Mouse (Mus musculus) myocyte (in vitro differentiated cells): ENCODE data around the gene Inca1. TPM values are rescaled to one million over a fixed set of nuclear protein-coding genes. Genes with fewer than 3 reads are reported as not detected.

Experiments
- H3K27me3 ChIP-seq: one replicate; pipeline ENCODE4 v1.6.1; 2011; ENCODE audit not compliant: control insufficient read depth, insufficient read depth, insufficient read length
- H3K36me3 ChIP-seq: one replicate; pipeline ENCODE4 v1.6.1; 2011; ENCODE audit not compliant: control insufficient read depth, insufficient read depth
- H3K4me2 ChIP-seq: one replicate; pipeline ENCODE4 v1.6.1; 2011; ENCODE audit warnings: low read depth, control low read depth
- H3K4me3 ChIP-seq: one replicate; pipeline ENCODE4 v1.5.1; 2011; ENCODE audit warnings: mild to moderate bottlenecking, control low read depth, moderate library complexity
- H3K79me2 ChIP-seq: one replicate; pipeline ENCODE4 v1.6.1; 2011; ENCODE audit not compliant: control insufficient read depth, insufficient read depth
- H3ac ChIP-seq: one replicate; pipeline ENCODE4 v1.6.1; 2011; ENCODE audit not compliant: control insufficient read depth, insufficient read length
- CEBPB ChIP-seq: IDR thresholded peaks from 2 replicates; pipeline ENCODE4 v1.6.1; 2011; ENCODE audit warnings: mild to moderate bottlenecking, moderate library complexity; ENCODE audit not compliant: poor library complexity, insufficient read depth, severe bottlenecking
- E2F4 ChIP-seq: IDR thresholded peaks from one replicate; pipeline ENCODE4 v1.6.1; 2011; ENCODE audit warnings: mild to moderate bottlenecking, control low read depth, moderate library complexity; ENCODE audit not compliant: insufficient read depth
- MAX ChIP-seq: IDR thresholded peaks from one replicate; pipeline ENCODE4 v1.6.1; 2011; ENCODE audit warnings: low read depth, mild to moderate bottlenecking, control low read depth
- MYOD1 ChIP-seq, 3 experiments: IDR thresholded peaks; one replicate each; pipeline ENCODE4 v1.6.1; 2011; ENCODE audit warnings: control low read depth in 2 of 3, low read depth in 2 of 3, mild to moderate bottlenecking in 2 of 3, moderate library complexity in 1 of 3; ENCODE audit not compliant: insufficient read length in 2 of 3, control insufficient read depth in 1 of 3
- MYOG ChIP-seq, 3 experiments: IDR thresholded peaks; one replicate each; pipeline ENCODE4 v1.6.1; 2011; ENCODE audit warnings: control low read depth in 2 of 3, low read depth in 2 of 3, mild to moderate bottlenecking in 2 of 3; ENCODE audit not compliant: insufficient read length in 2 of 3, control insufficient read depth in 1 of 3, insufficient read depth in 1 of 3
- POLR2A ChIP-seq: IDR thresholded peaks from one replicate; pipeline ENCODE4 v1.6.1; 2011; ENCODE audit warnings: low read depth, mild to moderate bottlenecking, control low read depth, moderate library complexity; ENCODE audit not compliant: insufficient read length
- POLR2AphosphoS2 ChIP-seq: IDR thresholded peaks from one replicate; pipeline ENCODE4 v1.6.1; 2011; ENCODE audit warnings: low read depth, control low read depth; ENCODE audit not compliant: insufficient read length
- REST ChIP-seq: IDR thresholded peaks from one replicate; pipeline ENCODE4 v1.6.1; 2011; ENCODE audit warnings: mild to moderate bottlenecking, control low read depth, moderate library complexity; ENCODE audit not compliant: insufficient read depth, insufficient read length
- SRF ChIP-seq: IDR thresholded peaks from one replicate; pipeline ENCODE4 v1.6.1; 2011; ENCODE audit warnings: low read depth; ENCODE audit not compliant: control insufficient read depth, insufficient read length
- TCF12 ChIP-seq: IDR thresholded peaks from one replicate; pipeline ENCODE4 v1.6.1; 2011; ENCODE audit warnings: mild to moderate bottlenecking, control low read depth; ENCODE audit not compliant: poor library complexity, insufficient read depth, severe bottlenecking
- TCF3 ChIP-seq: IDR thresholded peaks from one replicate; pipeline ENCODE4 v1.6.1; 2011; ENCODE audit warnings: low read depth, control low read depth; ENCODE audit not compliant: insufficient read length
- USF1 ChIP-seq: IDR thresholded peaks from one replicate; pipeline ENCODE4 v1.6.1; 2011; ENCODE audit warnings: low read depth, mild to moderate bottlenecking, control low read depth, moderate library complexity
- polyA plus RNA-seq: library from polyadenylated mRNA; unstranded; fragments of >200 nt; fragmentation: generic; extraction: Trizol; gene quantifications from one replicate; pipeline ENCODE4 v1.2.1, GENCODE M21; 2012; ENCODE audit warnings: missing spikeins

Inca1 gene
- polyA plus RNA-seq: 1.1 TPM

- peak within 1 kb of the TSS; percentile 96 for H3K4me2 ChIP-seq
- peak within 1 kb of the TSS; percentile 96 for H3K4me3 ChIP-seq
- H3K79me2 ChIP-seq: peaks cover 28% of the 10 kb centered on the region
- H3ac ChIP-seq: peak within 1 kb of the TSS; percentile 92
- peak; percentile 98 for TF ChIP-seq POLR2AphosphoS2
- no peak for TF ChIP-seq TCF12
- TF ChIP-seq POLR2A: peak; percentile 86
- peaks cover 18% of the 10 kb centered on the region for H3K36me3 ChIP-seq
- no peaks in the 10 kb centered on the region for H3K27me3 ChIP-seq
Observed at GRCm38 (mm10) chr11:70699722-70700556, at the start of gene Inca1, which contains the start of gene Kif1c. Gene Inca1, minus strand, starts transcription at chr11:70700155. Gene Kif1c, plus strand, starts transcription at chr11:70700548.

GRCm38 (mm10) chr11:70747876-70748545, 48.1 kb upstream of the Inca1 start:
- no peaks in the 10 kb centered on the region for H3K36me3 ChIP-seq
- TF ChIP-seq USF1: no peak
- no peak for TF ChIP-seq POLR2A
- no peak for TF ChIP-seq REST
- TF ChIP-seq CEBPB: no peak
- no peaks in the 10 kb centered on the region for H3K79me2 ChIP-seq

GRCm38 (mm10) chr11:70745636-70746035, 45.7 kb upstream of the Inca1 start:
- Histone ChIP-seq H3ac (no peak overlapping the region), H3K4me3 (no peak overlapping the region), H3K79me2 (no peaks in the 10 kb centered on the region), H3K36me3 (no peaks in the 10 kb centered on the region), H3K27me3 (no peaks in the 10 kb centered on the region), H3K4me2 (no peak overlapping the region)
- TF ChIP-seq MAX: no peak
- TF ChIP-seq POLR2AphosphoS2: no peak
- no peak for TF ChIP-seq MYOG (IDR thresholded peaks at IDR 0.05; ENCODE audit: control insufficient read depth in 1 of 3, insufficient read depth in 1 of 3, insufficient read length in 2 of 3, low read depth in 2 of 3)
- no peak for TF ChIP-seq POLR2A
- TF ChIP-seq MYOD1 (IDR thresholded peaks at IDR 0.05; ENCODE audit: control insufficient read depth in 1 of 3, insufficient read length in 2 of 3, low read depth in 2 of 3): no peak
- TF ChIP-seq USF1: no peak
- TF ChIP-seq CEBPB: no peak
- TF ChIP-seq TCF12: no peak
- no peak for TF ChIP-seq SRF
- no peak for TF ChIP-seq REST
- TF ChIP-seq E2F4: no peak
- no peak for TF ChIP-seq TCF3

More at GRCm38 (mm10) chr11:70747876-70748545, 48.1 kb upstream of the Inca1 start:
- no peak overlapping the region for H3ac ChIP-seq
- H3K4me3 ChIP-seq: no peak overlapping the region
- H3K27me3 ChIP-seq: no peaks in the 10 kb centered on the region
- peak overlapping the region; percentile 65 for H3K4me2 ChIP-seq

GRCm38 (mm10) chr11:70742581-70743459, 42.9 kb upstream of the Inca1 start:
- Histone ChIP-seq H3K36me3 (no peaks in the 10 kb centered on the region), H3K27me3 (no peaks in the 10 kb centered on the region), H3K4me2 (no peak overlapping the region), H3K79me2 (no peaks in the 10 kb centered on the region), H3K4me3 (no peak overlapping the region), H3ac (no peak overlapping the region)
- TF ChIP-seq E2F4 (no peak), USF1 (no peak), SRF (no peak), MAX (no peak), REST (no peak), MYOG (IDR thresholded peaks at IDR 0.05; ENCODE audit: control insufficient read depth in 1 of 3, insufficient read depth in 1 of 3, insufficient read length in 2 of 3, low read depth in 2 of 3) (no peak), TCF12 (no peak), CEBPB (no peak), POLR2AphosphoS2 (no peak)

- Histone ChIP-seq H3K4me2 (no peak overlapping the region), H3K36me3 (no peaks in the 10 kb centered on the region), H3ac (no peak overlapping the region), H3K79me2 (no peaks in the 10 kb centered on the region), H3K27me3 (no peaks in the 10 kb centered on the region), H3K4me3 (no peak overlapping the region)
- peak in 1 of 3 experiments; percentile 37 for TF ChIP-seq MYOG (IDR thresholded peaks at IDR 0.05; ENCODE audit: control insufficient read depth in 1 of 3, insufficient read depth in 1 of 3, insufficient read length in 2 of 3, low read depth in 2 of 3)
- no peak for TF ChIP-seq USF1
- no peak for TF ChIP-seq CEBPB
- TF ChIP-seq MYOD1 (IDR thresholded peaks at IDR 0.05; ENCODE audit: control insufficient read depth in 1 of 3, insufficient read length in 2 of 3, low read depth in 2 of 3): peak in 2 of 3 experiments; percentile 39 to 44
Observed at GRCm38 (mm10) chr11:70742117-70742516, 42.2 kb upstream of the Inca1 start.
